Mouse (Mus musculus) retina, embryonic 14.5 days (tissue): ENCODE data around the gene Ttc21a.
"Not testable (repeated sequence)": the region's sequence is repeated elsewhere in the genome, so short reads cannot be mapped to it uniquely, and the experiment has no call there.

ENCODE experiments used
- DNase-seq: peaks from one replicate; pipeline ENCODE4 v3.0.0-alpha.2; 2015; ENCODE audit warnings: low spot score

The Ttc21a gene

GRCm38 (mm10) chr9:119999636-120000035 is 62.2 kb downstream of the Ttc21a start:
- DNase-seq = no peak

- DNase-seq = no peak
Observed at GRCm38 (mm10) chr9:120000761-120001160, 63.4 kb downstream of the Ttc21a start.

GRCm38 (mm10) chr9:120001945-120002725 is 64.7 kb downstream of the Ttc21a start:
- DNase-seq = peak; percentile 83

- DNase-seq = no peak
Observed at GRCm38 (mm10) chr9:120002893-120003292, 65.5 kb downstream of the Ttc21a start.

- DNase-seq = no peak
Observed at GRCm38 (mm10) chr9:120005936-120006335, 68.5 kb downstream of the Ttc21a start.

GRCm38 (mm10) chr9:120007833-120008232 is 70.4 kb downstream of the Ttc21a start:
- no peak for DNase-seq

- DNase-seq = no peak
Observed at GRCm38 (mm10) chr9:120009226-120009841, 71.9 kb downstream of the Ttc21a start.

GRCm38 (mm10) chr9:120009871-120010270 is 72.5 kb downstream of the Ttc21a start:
- DNase-seq = no peak

- peak; percentile 95 for DNase-seq
Observed at GRCm38 (mm10) chr9:120010781-120011511, 73.5 kb downstream of the Ttc21a start.

- peak; percentile 87 for DNase-seq
Observed at GRCm38 (mm10) chr9:120011533-120011932, 74.1 kb downstream of the Ttc21a start.

- DNase-seq = not testable (repeated sequence)
Observed at GRCm38 (mm10) chr9:120012161-120012560, 74.8 kb downstream of the Ttc21a start.

GRCm38 (mm10) chr9:120012781-120013180 is 75.4 kb downstream of the Ttc21a start:
- no peak for DNase-seq

- DNase-seq = no peak
Observed at GRCm38 (mm10) chr9:120013251-120013820, 75.9 kb downstream of the Ttc21a start.

GRCm38 (mm10) chr9:120014828-120015227 is 77.4 kb downstream of the Ttc21a start:
- no peak for DNase-seq

GRCm38 (mm10) chr9:120016956-120017355 is 79.5 kb downstream of the Ttc21a start:
- no peak for DNase-seq
